Mouse (Mus musculus) c-Kit-positive CD71-negative TER-119-negative erythroid progenitor cells, embryonic 14.5 days (primary cell): ENCODE results near the gene Hdac2.

Experiments
- DNase-seq: peaks from one replicate; pipeline ENCODE4 v3.0.0-alpha.2; 2013; ENCODE audit warnings: low read depth

The Hdac2 gene

GRCm38 (mm10) chr10:36974086-36974675 is at the start of gene Hdac2:
TSS of gene Hdac2 (plus strand) at chr10:36974544.
- peak; percentile 50 for DNase-seq

DNA sequence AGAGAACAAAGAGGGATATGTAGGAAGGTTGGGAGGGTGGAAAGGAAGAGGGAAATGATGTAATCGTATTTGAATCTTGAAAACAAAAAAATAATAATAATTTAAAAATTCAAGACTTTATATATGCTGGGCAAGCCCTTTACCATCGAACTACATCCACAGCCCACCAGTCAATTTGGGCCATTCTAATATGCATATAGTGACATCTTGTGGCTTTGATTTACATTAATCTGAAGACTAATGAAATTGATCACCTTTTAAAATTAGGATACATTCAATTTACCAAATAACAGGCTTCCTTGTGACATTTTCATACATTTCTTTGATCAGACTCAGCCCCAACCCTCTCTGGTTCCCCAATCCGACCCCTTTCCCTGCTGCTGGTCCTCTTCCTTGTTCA is 46.1 kb upstream of the Hdac2 start:
- DNase-seq = no peak

GRCm38 (mm10) chr10:36935863-36936262 is 38.5 kb upstream of the Hdac2 start:
- DNase-seq = no peak

DNA sequence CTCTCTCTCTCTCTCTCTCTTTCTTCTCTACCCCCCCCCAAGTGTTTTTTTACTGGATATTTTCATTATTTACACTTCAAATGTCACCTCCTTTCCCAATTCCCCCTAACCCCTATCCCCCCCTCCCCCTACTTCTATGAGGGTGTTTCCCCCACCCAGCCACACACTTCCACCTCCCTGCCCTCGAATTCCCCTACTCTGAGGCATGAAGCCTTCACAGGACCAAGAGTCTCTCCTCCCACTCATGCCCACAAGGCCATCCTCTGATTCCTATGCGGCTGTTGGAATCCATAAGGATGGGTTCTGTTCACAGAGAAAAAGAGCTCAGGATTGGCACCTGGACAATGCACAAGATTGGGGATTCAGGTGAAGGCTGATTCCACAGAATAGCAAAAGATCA is 38.1 kb upstream of the Hdac2 start:
- DNase-seq = no peak

DNA sequence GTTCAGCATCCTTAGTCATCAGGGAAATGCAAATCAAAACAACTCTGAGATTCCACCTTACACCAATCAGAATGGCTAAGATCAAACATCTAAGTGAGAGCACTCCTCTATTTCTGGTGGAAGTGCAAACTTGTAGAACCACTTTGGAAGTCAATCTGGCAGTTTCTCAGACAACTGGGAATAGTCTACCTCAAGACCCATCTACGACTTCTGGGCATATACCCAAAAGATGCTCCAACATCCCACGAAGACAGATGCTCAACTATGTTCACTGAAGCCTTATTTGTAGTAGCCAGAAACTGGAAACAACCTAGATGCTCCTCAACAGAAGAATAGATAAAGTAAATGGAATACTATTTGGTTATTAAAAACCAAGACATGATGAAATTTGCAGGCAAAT is 22.6 kb upstream of the Hdac2 start:
- no peak for DNase-seq

GRCm38 (mm10) chr10:36952622-36953021 is 21.7 kb upstream of the Hdac2 start:
- no peak for DNase-seq

DNA sequence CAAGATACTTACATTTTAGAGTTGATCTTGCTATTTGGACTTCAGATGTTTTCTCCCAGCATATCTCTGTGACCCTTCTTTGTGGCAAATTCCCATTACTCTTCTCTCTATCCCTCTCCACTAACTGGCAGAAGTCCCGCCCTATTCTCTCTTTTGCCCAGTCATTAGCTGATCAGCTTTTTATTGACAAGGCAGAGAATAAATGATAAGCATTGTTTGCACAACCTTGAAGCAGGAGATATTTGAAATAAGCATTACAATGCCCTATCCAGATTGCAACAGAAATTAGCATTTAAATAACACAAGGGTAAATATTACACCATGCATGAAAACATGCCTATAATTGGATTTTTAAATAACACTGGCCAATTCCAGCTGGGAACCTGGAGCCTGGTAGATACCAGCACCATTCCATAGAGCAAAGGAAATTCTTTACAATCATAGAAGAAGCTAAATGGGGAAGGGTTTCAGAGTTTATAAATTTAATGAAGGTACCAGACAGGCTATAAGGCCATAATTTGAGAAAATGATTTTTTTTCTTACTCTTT is 14.7 kb upstream of the Hdac2 start:
- no peak for DNase-seq

- DNase-seq = no peak
Observed at GRCm38 (mm10) chr10:36964406-36964805, 9.9 kb upstream of the Hdac2 start.

GRCm38 (mm10) chr10:36974676-36975520 is 554 bp downstream of the Hdac2 start:
- DNase-seq = no peak

DNA sequence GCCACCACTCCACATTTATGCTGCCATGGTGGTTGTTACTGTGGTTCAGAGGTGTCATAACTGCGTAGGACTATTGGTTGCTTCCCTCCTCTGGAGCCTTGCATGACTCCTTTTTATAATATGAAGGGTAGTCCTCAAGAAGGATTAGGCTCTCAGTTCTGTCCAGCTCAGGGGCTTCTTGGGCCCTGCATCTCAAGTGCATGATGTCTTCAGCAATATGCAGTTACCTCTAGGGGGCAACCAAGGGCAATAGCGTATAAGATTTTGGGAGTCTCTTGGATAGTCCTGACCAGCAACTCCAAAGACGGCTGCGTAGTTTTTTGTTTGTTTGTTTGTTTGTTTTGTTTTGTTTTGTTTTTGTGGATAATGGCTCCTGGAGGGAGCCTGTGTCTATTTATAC is 7.5 kb downstream of the Hdac2 start:
- DNase-seq = no peak

- no peak for DNase-seq
Observed at GRCm38 (mm10) chr10:36992149-36992548, 17.8 kb downstream of the Hdac2 start.

DNA sequence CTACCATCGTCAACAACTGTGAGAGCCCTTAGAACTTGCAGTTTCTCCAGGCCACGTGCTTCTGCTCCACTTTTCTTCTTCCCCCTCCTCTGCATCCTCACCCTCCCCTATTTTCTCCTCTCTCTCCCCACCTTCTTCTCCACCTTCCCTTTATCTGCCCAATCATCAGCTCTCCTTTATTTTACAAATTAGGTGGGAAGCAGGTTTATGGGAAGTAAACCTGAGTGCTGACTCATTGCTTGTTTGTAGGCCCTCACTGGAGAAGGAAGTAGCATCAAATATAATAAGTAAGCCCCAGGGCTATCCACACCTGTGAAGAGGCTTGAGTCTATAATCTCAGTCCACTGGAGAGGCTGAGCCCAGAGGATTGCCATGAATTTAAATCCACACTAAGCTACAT is 26.5 kb downstream of the Hdac2 start:
- DNase-seq = no peak

DNA sequence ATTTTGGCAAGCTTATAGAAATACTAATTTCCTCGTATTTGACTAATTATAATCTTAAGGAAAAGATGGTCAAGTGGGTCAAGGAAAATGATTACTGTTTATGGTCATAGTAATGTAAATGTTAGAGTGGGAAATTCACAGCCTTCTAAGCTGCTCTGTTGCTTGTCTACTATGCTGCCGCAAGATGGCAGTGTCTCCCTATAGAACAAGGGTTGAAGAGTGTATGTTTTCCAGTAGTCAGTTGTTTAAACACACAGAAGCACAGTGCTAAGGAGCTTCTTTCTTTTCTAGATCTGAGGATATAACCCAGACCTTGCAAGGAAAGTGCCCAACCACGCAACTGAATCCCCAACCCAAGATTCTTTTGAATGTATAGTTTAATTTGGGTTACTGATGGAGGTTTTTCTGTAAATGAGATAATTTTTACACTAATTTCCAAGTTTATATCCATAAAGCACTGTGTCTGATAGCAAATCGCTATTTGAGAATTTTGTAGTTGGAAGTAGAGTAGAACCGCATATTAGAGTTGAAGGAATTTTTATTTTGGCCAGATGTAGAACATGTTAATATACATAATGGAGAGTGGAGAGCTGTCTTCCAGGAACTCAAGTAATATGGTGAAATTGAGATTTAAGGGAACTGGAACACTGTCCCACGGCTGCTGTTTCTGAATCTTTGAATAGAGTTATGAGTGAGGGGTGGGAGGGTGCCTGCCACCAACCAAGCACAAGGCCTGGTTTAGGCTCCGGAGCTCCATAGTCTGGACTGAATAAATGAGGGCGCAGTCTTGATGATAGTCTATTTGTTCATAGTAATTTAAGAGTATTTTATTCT is 40.1 kb downstream of the Hdac2 start:
- DNase-seq = peak; percentile 62

DNA sequence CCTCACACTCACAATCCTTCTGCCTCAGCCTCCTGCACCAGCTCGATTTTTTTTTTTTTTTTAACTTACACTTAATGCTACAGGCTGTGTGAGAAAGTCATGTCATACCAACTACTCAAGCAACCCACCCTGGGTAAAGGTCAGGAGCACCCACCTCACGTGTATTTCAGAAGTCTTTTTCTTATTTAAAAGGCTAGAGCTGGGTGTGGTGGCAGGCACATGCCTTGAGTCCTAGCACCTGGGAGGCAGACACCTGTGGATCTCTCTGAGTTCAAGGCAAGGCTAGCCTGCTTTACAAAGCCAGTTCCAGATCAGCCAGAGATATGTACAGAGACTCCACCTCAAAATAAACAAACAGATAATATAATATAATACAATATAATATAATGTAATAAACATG is 41.4 kb downstream of the Hdac2 start:
- DNase-seq = no peak

DNA sequence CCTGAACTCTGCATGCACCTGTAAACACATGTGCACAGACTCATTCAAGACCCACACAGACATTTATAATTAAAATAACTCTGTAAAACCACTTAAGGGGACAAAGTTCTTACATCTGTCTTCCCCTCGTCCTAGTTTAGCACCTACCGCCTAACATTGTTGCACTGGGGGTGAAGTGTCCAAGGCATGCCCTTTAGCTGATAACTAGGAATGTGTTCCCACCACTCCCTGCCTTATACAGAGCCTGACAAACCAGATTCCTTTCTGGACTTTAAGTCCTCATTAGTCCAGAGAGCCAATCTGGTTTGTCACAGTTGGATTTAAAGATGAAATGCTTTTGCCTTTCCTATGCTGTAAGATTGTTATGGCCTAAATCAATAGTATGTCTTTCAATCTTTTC is 41.9 kb downstream of the Hdac2 start:
- no peak for DNase-seq

- no peak for DNase-seq
Observed at GRCm38 (mm10) chr10:37024301-37024700, 50.0 kb downstream of the Hdac2 start.

- no peak for DNase-seq
Observed at GRCm38 (mm10) chr10:37028651-37029050, 54.3 kb downstream of the Hdac2 start.

DNA sequence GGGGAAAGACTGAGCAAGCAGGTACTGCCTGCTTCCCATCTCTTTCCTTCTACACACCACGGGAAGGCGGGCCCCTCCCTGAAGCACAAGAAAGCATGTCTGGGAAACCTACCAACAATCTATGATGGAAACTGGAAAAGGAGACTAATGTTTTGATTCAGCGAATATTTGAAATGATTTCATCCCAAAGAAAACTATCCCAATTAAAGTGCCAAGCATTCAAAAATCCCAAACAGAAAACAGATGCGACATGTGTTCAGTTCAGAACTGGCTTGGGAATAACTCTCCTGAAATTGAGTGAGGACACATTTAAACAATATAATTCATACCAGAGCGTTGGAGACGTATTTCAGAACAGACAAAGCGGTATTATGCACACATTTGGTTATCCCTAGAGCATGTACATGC is 60.8 kb downstream of the Hdac2 start:
- DNase-seq = no peak

DNA sequence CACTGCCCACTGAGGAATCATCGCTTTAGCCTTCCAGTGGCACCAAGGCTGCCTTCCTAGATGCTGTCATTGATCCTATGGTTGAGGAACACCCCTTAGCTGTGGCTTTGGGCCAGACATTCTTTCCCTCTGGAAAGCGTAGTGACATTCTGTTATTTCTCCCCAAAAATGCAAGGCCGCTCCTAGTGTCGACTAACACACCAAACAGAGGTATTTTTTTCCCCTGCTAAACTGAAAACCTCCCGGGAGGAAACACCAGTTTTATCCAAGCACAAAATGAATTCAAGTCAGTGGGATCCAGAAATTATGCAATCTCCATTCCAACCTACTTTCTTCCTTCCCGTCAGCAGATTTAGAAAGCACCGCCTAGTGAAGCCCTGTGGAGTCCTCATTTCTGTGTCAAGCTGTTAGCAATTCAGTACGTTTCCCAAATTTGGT is 73.3 kb downstream of the Hdac2 start:
- no peak for DNase-seq
